ENCODE assay signal across 9 mouse cellular contexts in genomic region chr3:154800888-154801429, GRCm38 (mm10).
DNase-seq lines count a peak whose midpoint lies in the region; ATAC-seq and TF ChIP-seq lines count a peak whose summit lies in the region.
"Had no signal": no experiment of that assay in that cellular context is flagged by ENCODE, and none has a peak within 500 bp of the region (broad histone marks: within the 10 kb centered on the region; RNA-seq: fewer than 3 reads in every experiment).

No protein-coding gene starts in this region.

- H3K9me3 ChIP-seq in hindbrain, embryonic 13.5 days = no peaks in the 10 kb centered on the region
- no peaks in the 10 kb centered on the region for H3K9me3 ChIP-seq in hindbrain, embryonic 12.5 days (replicated peaks)
- H3K9me3 ChIP-seq in stomach, embryonic 14.5 days (ENCODE audit: control insufficient read depth, low read depth, low read length) = no peaks in the 10 kb centered on the region
- no peaks in the 10 kb centered on the region for H3K9me3 ChIP-seq in stomach, postnatal 0 days (ENCODE audit: control insufficient read depth, low read length)
- H3K9me3 ChIP-seq: heart, embryonic 10.5 days had no signal

- no peak overlapping the region for H3K9ac ChIP-seq in hindbrain, embryonic 13.5 days
- H3K9ac ChIP-seq in hindbrain, embryonic 12.5 days = no peak overlapping the region
- no peak overlapping the region for H3K9ac ChIP-seq in stomach, embryonic 14.5 days (replicated peaks; ENCODE audit: low read depth, low read length)
- no peak overlapping the region for H3K9ac ChIP-seq in stomach, postnatal 0 days (ENCODE audit: low read length)

- no peak overlapping the region for H3K4me2 ChIP-seq in hindbrain, embryonic 13.5 days
- no peak overlapping the region for H3K4me2 ChIP-seq in hindbrain, embryonic 12.5 days (replicated peaks)
- H3K4me2 ChIP-seq in stomach, embryonic 14.5 days (replicated peaks; ENCODE audit: low read depth, low read length) = no peak overlapping the region
- no peak overlapping the region for H3K4me2 ChIP-seq in stomach, postnatal 0 days (replicated peaks; ENCODE audit: low read depth)
- H3K4me2 ChIP-seq: liver, embryonic 11.5 days had no signal

- ATAC-seq in hindbrain, embryonic 13.5 days (ENCODE audit: low FRiP score) = no peak
- ATAC-seq in hindbrain, embryonic 12.5 days (ENCODE audit: low FRiP score) = no peak
- 0 out of 2 replicates have a peak, but pooled peaks have one; percentile 23 for ATAC-seq in stomach, embryonic 14.5 days (ENCODE audit: insufficient number of reproducible peaks, insufficient read depth, low FRiP score, low read depth)
- no peak for ATAC-seq in stomach, postnatal 0 days (ENCODE audit: low FRiP score, low TSS enrichment)

- DNase-seq in stomach, postnatal 0 days (ENCODE audit: low spot score) = no peak
- peak; percentile 62 for DNase-seq in kidney, postnatal 10 days
- no peak for DNase-seq in urinary bladder, postnatal 36 days (ENCODE audit: low spot score in 2 of 2)
- DNase-seq in urinary bladder, postnatal 25 days (ENCODE audit: low spot score) = no peak

- WGBS in hindbrain, embryonic 13.5 days = 55% methylated on average over 8 of the region's 8 CpGs
- WGBS in hindbrain, embryonic 12.5 days = 73% methylated on average over 8 of the region's 8 CpGs
- WGBS in stomach, embryonic 14.5 days = 50% methylated on average over 8 of the region's 8 CpGs
- 43% methylated on average over 8 of the region's 8 CpGs for WGBS in stomach, postnatal 0 days

- no peaks in the 10 kb centered on the region for H3K36me3 ChIP-seq in hindbrain, embryonic 13.5 days
- no peaks in the 10 kb centered on the region for H3K36me3 ChIP-seq in hindbrain, embryonic 12.5 days
- H3K36me3 ChIP-seq in stomach, embryonic 14.5 days (ENCODE audit: control insufficient read depth, insufficient read depth, low read length) = no peaks in the 10 kb centered on the region
- H3K36me3 ChIP-seq in stomach, postnatal 0 days (ENCODE audit: control insufficient read depth, insufficient read depth, low read length) = no peaks in the 10 kb centered on the region
- H3K36me3 ChIP-seq: heart, embryonic 10.5 days had no signal

- TF ChIP-seq EP300 in stomach, postnatal 0 days (optimal IDR thresholded peaks at IDR 0.05) = no peak

- no peak for TF ChIP-seq CTCF in stomach, postnatal 0 days (IDR thresholded peaks at IDR 0.05; ENCODE audit: low read depth)

- H3K4me1 ChIP-seq in hindbrain, embryonic 13.5 days (replicated peaks) = peaks cover 17% of the 10 kb centered on the region
- H3K4me1 ChIP-seq in hindbrain, embryonic 12.5 days = 0 out of 2 replicates have a peak, but pooled peaks cover 2% of the 10 kb centered on the region
- H3K4me1 ChIP-seq in stomach, embryonic 14.5 days (ENCODE audit: control insufficient read depth, insufficient read depth, low read length) = no peaks in the 10 kb centered on the region
- no peaks in the 10 kb centered on the region for H3K4me1 ChIP-seq in stomach, postnatal 0 days (replicated peaks; ENCODE audit: control insufficient read depth, insufficient read depth)
- H3K4me1 ChIP-seq: heart, embryonic 10.5 days had no signal

- no peak overlapping the region for H3K4me3 ChIP-seq in hindbrain, embryonic 13.5 days
- no peak overlapping the region for H3K4me3 ChIP-seq in hindbrain, embryonic 12.5 days
- no peak overlapping the region for H3K4me3 ChIP-seq in stomach, embryonic 14.5 days (ENCODE audit: low read depth, low read length)
- H3K4me3 ChIP-seq in stomach, postnatal 0 days (ENCODE audit: low read depth, low read length) = no peak overlapping the region
- H3K4me3 ChIP-seq: heart, embryonic 10.5 days had no signal

- H3K27ac ChIP-seq in hindbrain, embryonic 13.5 days = peak overlapping the region; percentile 36; the same call in 1 of the 2 replicates
- H3K27ac ChIP-seq in hindbrain, embryonic 12.5 days = no peak overlapping the region
- H3K27ac ChIP-seq in stomach, embryonic 14.5 days (ENCODE audit: low read length) = no peak overlapping the region
- H3K27ac ChIP-seq in stomach, postnatal 0 days (replicated peaks) = no peak overlapping the region
- H3K27ac ChIP-seq: heart, embryonic 10.5 days had no signal

- H3K27me3 ChIP-seq in hindbrain, embryonic 13.5 days = no peaks in the 10 kb centered on the region
- no peaks in the 10 kb centered on the region for H3K27me3 ChIP-seq in hindbrain, embryonic 12.5 days
- no peaks in the 10 kb centered on the region for H3K27me3 ChIP-seq in stomach, embryonic 14.5 days (ENCODE audit: control insufficient read depth, insufficient read depth, low read length)
- H3K27me3 ChIP-seq in stomach, postnatal 0 days (ENCODE audit: control insufficient read depth, insufficient read depth, low read length) = no peaks in the 10 kb centered on the region
